Mouse (Mus musculus) liver, postnatal 0 days (tissue): ENCODE data around the gene Astn1. TPM values are rescaled to one million over a fixed set of nuclear protein-coding genes. Genes with fewer than 3 reads are reported as not detected.

Experiments used
- ATAC-seq: fragments of 200-750 bp; cut with Nextera tagmentation; 2 replicates; pipeline ENCODE4 v1.8.0; 2017; ENCODE audit warnings: mild to moderate bottlenecking, moderate library complexity
- DNase-seq: peaks from one replicate; pipeline ENCODE4 v3.0.0-alpha.2; 2016
- H3K27ac ChIP-seq: fragments of 300-500 bp; sonication (generic); 2 replicates; pipeline ENCODE4 v1.5.1; 2014; ENCODE audit warnings: antibody characterized with exemption, moderate library complexity, mild to moderate bottlenecking, low read depth
- H3K27me3 ChIP-seq: fragments of 300-500 bp; sonication (generic); 2 replicates; pipeline ENCODE4 v1.6.1; 2014; ENCODE audit warnings: low read length, control low read depth, mixed read lengths; ENCODE audit not compliant: insufficient read depth
- H3K36me3 ChIP-seq: fragments of 300-500 bp; sonication (generic); replicated peaks from 2 replicates; pipeline ENCODE4 v1.6.1; 2014; ENCODE audit warnings: mild to moderate bottlenecking, control low read depth, low read length, moderate library complexity, mixed read lengths; ENCODE audit not compliant: insufficient read depth
- H3K4me1 ChIP-seq: fragments of 300-500 bp; sonication (generic); 2 replicates; pipeline ENCODE4 v1.6.1; 2014; ENCODE audit warnings: antibody characterized with exemption, mild to moderate bottlenecking, control low read depth; ENCODE audit not compliant: insufficient read depth
- H3K4me2 ChIP-seq: fragments of 300-500 bp; sonication (generic); 2 replicates; pipeline ENCODE4 v1.6.1; 2014; ENCODE audit warnings: low read depth, mild to moderate bottlenecking, low read length, moderate library complexity, mixed read lengths
- H3K4me3 ChIP-seq: fragments of 300-500 bp; sonication (generic); 2 replicates; pipeline ENCODE4 v1.5.1; 2014; ENCODE audit warnings: low read depth, low read length
- H3K9ac ChIP-seq: fragments of 300-500 bp; sonication (generic); replicated peaks from 2 replicates; pipeline ENCODE4 v1.6.1; 2014; ENCODE audit warnings: mild to moderate bottlenecking, moderate library complexity
- H3K9me3 ChIP-seq: fragments of 300-500 bp; sonication (generic); 2 replicates; pipeline ENCODE4 v1.6.1; 2016; ENCODE audit warnings: mild to moderate bottlenecking, control low read depth, low read length, mixed read lengths
- CTCF ChIP-seq: sonication (generic); IDR thresholded peaks from 2 replicates; pipeline ENCODE4 v1.5.1; 2016; ENCODE audit warnings: antibody characterized with exemption, low read depth
- EP300 ChIP-seq: IDR thresholded peaks from 2 replicates; pipeline ENCODE4 v1.6.1; 2016; ENCODE audit warnings: antibody characterized with exemption, low read depth, mild to moderate bottlenecking
- WGBS: fragments of 180-500 bp; shearing (Covaris S2); extraction: QIAGEN DNeasy Blood & Tissue Kit; methylation state at CpG from one replicate; pipeline ENCODE4 v1.1.7; 2014; ENCODE audit not compliant: insufficient replicate concordance; 5-methylcytosine and 5-hydroxymethylcytosine counted together
- polyA plus RNA-seq: library from polyadenylated mRNA; unstranded; fragments of >200 nt; fragmentation: Nextera tagmentation; extraction: Ambion mirVana; gene quantifications from 2 replicates; pipeline ENCODE4 v1.2.1, GENCODE M21; 2015

Astn1 gene
- polyA plus RNA-seq, 1 experiment from 2014 or later = not detected

DNA sequence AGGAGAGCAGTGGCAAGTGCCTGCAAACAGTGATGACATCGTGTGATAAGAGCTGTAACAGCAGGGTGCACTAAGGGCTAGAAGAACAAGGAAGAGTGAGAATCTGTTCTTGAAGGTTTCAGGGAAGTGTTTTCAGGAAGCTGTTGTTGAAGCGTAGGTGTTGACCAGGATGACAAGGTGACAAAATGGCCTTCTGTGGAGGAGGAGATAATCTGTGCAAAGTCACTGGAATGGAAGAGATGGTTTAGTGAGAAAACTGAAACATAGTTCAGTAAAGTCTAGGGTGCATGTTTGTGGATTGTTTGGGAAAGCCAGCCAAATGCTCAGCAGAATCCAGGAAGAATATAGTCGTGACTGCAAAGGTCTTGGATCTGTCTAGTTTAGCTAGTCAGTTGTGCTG lies 145.5 kb downstream of the Astn1 start:
- 32% methylated on average over 3 of the region's 3 CpGs for WGBS
- Histone ChIP-seq H3K27me3 (no peaks in the 10 kb centered on the region), H3K27ac (no peak overlapping the region), H3K36me3 (no peaks in the 10 kb centered on the region), H3K4me3 (no peak overlapping the region), H3K9me3 (no peaks in the 10 kb centered on the region), H3K4me2 (no peak overlapping the region), H3K4me1 (no peaks in the 10 kb centered on the region), H3K9ac (no peak overlapping the region)
- ATAC-seq = no peak
- DNase-seq = no peak
- TF ChIP-seq CTCF = no peak
- TF ChIP-seq EP300 = no peak

DNA sequence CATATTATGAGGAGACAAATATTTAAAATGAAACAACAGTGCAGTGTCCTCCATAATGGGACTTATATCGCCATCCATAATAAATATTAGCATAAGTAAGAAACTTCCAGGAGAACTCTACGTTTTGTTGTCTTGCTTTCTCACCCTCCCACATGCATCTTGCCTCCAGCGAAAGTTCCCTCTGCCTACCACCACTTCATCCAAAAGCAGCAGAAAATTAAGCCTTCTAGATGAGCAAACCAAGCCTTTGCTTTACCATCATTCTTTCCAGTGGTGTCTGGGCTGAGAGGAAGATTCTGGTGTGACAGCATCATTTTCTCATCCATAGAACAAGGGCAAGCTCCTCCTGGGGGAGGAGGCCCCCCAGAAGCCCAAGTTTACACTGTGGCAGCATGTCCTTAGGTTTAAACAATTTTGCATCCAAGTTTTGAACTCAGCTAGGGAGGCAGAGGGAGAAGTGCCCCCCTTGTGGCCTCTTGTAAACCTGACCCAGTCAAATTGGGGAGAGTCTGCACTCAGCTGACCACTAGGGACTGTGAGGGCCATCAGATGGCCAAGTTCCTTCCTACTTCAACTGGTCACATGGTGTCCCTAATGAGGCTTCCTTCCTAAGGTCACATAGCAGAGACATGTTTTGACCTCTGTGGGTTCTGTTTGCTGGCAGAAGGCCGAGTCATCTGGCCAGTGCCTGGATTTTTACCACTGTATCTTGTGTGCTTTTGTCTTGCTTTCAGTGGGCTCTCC lies 147.2 kb downstream of the Astn1 start:
- Histone ChIP-seq H3K36me3 (no peaks in the 10 kb centered on the region), H3K27ac (no peak overlapping the region), H3K27me3 (no peaks in the 10 kb centered on the region), H3K4me2 (no peak overlapping the region), H3K9ac (no peak overlapping the region), H3K4me1 (no peaks in the 10 kb centered on the region), H3K9me3 (no peaks in the 10 kb centered on the region), H3K4me3 (no peak overlapping the region)
- peak; percentile 15 for DNase-seq
- WGBS = 57% methylated on average over 4 of the region's 4 CpGs
- TF ChIP-seq EP300 (0 out of 2 replicates have a peak, but pooled peaks have one; percentile 14), CTCF (peak; percentile 44)
- ATAC-seq = peak; percentile 23; the same call in 1 of the 2 replicates

DNA sequence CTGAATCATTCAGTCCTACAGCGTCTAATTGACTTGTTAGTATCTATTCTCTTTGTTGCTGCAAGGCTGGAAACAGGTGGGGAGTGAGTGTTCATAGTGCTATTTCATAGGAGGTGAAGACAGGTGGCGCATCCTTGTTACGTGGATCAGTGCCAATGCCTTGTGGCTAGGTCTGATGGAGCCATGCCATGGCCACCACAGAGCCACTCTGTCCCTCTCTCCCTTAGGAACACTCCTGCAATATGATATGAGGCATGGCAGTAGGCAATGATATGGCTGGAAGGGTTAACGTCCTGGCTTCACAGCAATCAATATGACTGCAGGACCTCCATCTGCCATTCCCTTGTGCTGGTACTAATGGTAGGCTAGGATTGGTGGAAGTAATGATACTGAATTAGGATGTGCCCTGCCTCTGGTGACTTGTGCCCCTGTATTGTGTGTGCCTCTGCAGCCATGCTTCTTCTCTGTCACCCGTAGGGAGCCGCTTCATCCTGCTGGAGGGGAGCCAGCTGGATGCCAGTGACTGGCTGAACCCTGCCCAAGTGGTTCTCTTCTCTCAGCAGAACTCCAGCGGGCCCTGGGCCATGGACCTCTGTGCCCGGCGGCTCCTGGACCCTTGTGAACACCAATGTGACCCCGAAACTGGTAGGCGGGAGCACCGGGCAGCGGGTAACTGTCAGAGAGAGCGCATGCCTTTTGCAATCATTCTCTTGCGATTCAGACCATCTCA lies 148.6 kb downstream of the Astn1 start:
- H3K4me2 ChIP-seq = no peak overlapping the region
- TF ChIP-seq CTCF (no peak), EP300 (no peak)
- DNase-seq (no peak), ATAC-seq (no peak)
- H3K4me1 ChIP-seq = no peaks in the 10 kb centered on the region
- H3K4me3 ChIP-seq = no peak overlapping the region
- H3K9me3 ChIP-seq = no peaks in the 10 kb centered on the region
- H3K27ac ChIP-seq = no peak overlapping the region
- no peaks in the 10 kb centered on the region for H3K36me3 ChIP-seq
- H3K9ac ChIP-seq = no peak overlapping the region
- 82% methylated on average over 15 of the region's 15 CpGs for WGBS
- no peaks in the 10 kb centered on the region for H3K27me3 ChIP-seq

DNA sequence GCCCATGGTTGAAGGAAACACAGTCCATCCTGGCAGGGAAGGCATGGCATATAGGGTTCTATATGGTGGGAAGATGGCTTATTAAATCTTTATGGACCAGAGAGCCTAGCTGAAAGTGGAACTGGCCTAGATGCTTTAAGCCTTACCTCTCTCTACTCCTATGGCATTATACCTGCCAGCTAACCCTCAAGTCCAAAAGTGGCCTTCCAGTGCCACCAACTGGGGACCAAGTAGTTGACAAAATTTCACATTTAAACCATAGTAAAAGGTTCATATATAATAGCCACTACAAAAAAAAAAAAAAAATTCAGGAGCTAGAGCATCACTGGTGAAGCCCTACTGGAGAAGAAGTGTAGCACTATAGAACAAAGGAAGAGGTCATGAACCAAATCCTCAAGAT lies 150.0 kb downstream of the Astn1 start:
- DNase-seq = no peak
- no peak overlapping the region for H3K27ac ChIP-seq
- TF ChIP-seq CTCF (no peak), EP300 (no peak)
- no peak for ATAC-seq
- H3K27me3 ChIP-seq = no peaks in the 10 kb centered on the region
- H3K4me2 ChIP-seq = no peak overlapping the region
- H3K9ac ChIP-seq = no peak overlapping the region
- no peak overlapping the region for H3K4me3 ChIP-seq
- H3K4me1 ChIP-seq = no peaks in the 10 kb centered on the region
- no peaks in the 10 kb centered on the region for H3K9me3 ChIP-seq
- no peaks in the 10 kb centered on the region for H3K36me3 ChIP-seq

DNA sequence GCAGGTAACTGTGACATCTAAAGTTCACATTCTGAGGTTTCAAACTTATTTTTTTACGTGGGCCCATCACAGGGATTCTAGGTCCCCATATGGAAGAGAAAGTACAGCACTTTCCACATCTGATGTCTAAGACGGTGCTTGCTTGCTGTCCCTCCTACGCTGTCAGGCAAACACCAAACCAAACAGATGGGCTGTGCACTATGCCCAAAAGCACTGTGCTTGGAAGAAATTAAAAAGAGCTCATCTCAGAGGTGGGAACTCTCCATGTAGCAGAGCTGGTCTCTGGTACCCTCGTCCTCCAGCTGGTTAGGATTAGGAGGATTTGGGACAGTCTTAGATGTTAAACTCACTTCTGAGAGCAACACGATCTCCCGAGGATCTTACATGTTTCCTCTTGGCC lies 150.6 kb downstream of the Astn1 start:
- 68% methylated on average over 6 of the region's 6 CpGs for WGBS
- DNase-seq = no peak
- H3K9me3 ChIP-seq = no peaks in the 10 kb centered on the region
- H3K36me3 ChIP-seq = no peaks in the 10 kb centered on the region
- no peak overlapping the region for H3K27ac ChIP-seq
- no peaks in the 10 kb centered on the region for H3K27me3 ChIP-seq
- H3K9ac ChIP-seq = no peak overlapping the region
- no peak for ATAC-seq
- H3K4me2 ChIP-seq = no peak overlapping the region
- H3K4me3 ChIP-seq = no peak overlapping the region
- no peak for TF ChIP-seq EP300
- H3K4me1 ChIP-seq = no peaks in the 10 kb centered on the region

DNA sequence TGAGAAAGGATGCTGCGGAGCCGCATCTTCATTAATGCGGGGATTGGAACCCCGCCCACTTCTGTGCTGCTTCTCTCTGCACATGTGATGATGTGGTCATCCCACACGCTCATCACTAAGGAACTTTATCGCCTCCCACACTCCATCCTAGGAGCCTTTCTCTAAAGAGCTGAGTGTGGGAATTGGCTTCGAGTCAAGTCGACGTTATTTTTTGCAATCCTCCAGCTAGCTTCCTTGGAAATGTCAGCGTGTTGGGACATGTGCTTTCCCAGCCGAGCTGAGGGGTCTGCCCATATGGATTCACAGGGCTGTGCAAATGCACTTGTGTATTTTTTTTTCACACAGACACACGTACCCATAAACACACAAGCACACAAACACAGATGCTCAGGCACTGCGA lies 151.5 kb downstream of the Astn1 start:
- TF ChIP-seq CTCF (no peak), EP300 (no peak)
- Histone ChIP-seq H3K9ac (no peak overlapping the region), H3K36me3 (no peaks in the 10 kb centered on the region), H3K4me3 (no peak overlapping the region), H3K9me3 (no peaks in the 10 kb centered on the region), H3K4me2 (no peak overlapping the region), H3K27ac (no peak overlapping the region), H3K4me1 (no peaks in the 10 kb centered on the region), H3K27me3 (no peaks in the 10 kb centered on the region)
- WGBS = 73% methylated on average over 13 of the region's 13 CpGs
- ATAC-seq = no peak
- DNase-seq = no peak
